In genomic region chr6:66464540-66464939, GRCm38 (mm10) we compare ENCODE assay signal across 21 mouse cellular contexts.
A peak's percentile ranks its signal among the peaks of the same experiment; 100 is the strongest.
DNase-seq lines count a peak whose midpoint lies in the region; ATAC-seq and TF ChIP-seq lines count a peak whose summit lies in the region.
"Had no signal": no experiment of that assay in that cellular context is flagged by ENCODE, and none has a peak within 500 bp of the region (broad histone marks: within the 10 kb centered on the region; RNA-seq: fewer than 3 reads in every experiment).

No protein-coding gene starts in this region.

- WGBS in forebrain, embryonic 11.5 days, result 34% methylated on average over 4 of the region's 5 CpGs
- WGBS in forebrain, embryonic 15.5 days, result 13% methylated on average over 4 of the region's 5 CpGs
- WGBS in midbrain, embryonic 13.5 days, result 15% methylated on average over 4 of the region's 5 CpGs

- no peak overlapping the region for H3K27ac ChIP-seq in forebrain, embryonic 11.5 days (ENCODE audit: low read depth, low read length)
- no peak overlapping the region for H3K27ac ChIP-seq in forebrain, embryonic 15.5 days (replicated peaks)
- H3K27ac ChIP-seq in ES-Bruce4 (ENCODE audit: insufficient read depth, low read length), result peak overlapping the region; percentile 91
- H3K27ac ChIP-seq in midbrain, embryonic 13.5 days, result no peak overlapping the region
- H3K27ac ChIP-seq: heart, embryonic 13.5 days had no signal

- TF ChIP-seq CTCF in ES-Bruce4 (IDR thresholded peaks at IDR 0.05; ENCODE audit: low read depth, low read length), result no peak

- H3K9me3 ChIP-seq in forebrain, embryonic 11.5 days (ENCODE audit: control insufficient read depth, low read length), result no peaks in the 10 kb centered on the region
- H3K9me3 ChIP-seq in forebrain, embryonic 15.5 days, result no peaks in the 10 kb centered on the region
- no peaks in the 10 kb centered on the region for H3K9me3 ChIP-seq in ES-Bruce4 (replicated peaks; ENCODE audit: control insufficient read depth, insufficient read depth, low read length, poor library complexity, severe bottlenecking)
- no peaks in the 10 kb centered on the region for H3K9me3 ChIP-seq in midbrain, embryonic 13.5 days
- H3K9me3 ChIP-seq: embryonic facial prominence, embryonic 10.5 days; heart, embryonic 13.5 days had no signal

- no peak overlapping the region for H3K4me3 ChIP-seq in forebrain, embryonic 11.5 days (ENCODE audit: low read depth, low read length)
- no peak overlapping the region for H3K4me3 ChIP-seq in forebrain, embryonic 15.5 days
- no peak overlapping the region for H3K4me3 ChIP-seq in ES-Bruce4 (ENCODE audit: low read depth, low read length)
- no peak overlapping the region for H3K4me3 ChIP-seq in midbrain, embryonic 13.5 days (replicated peaks)
- H3K4me3 ChIP-seq: embryonic facial prominence, embryonic 10.5 days; erythroblast, embryonic 14.5 days; heart, embryonic 13.5 days had no signal

- no peak overlapping the region for H3K9ac ChIP-seq in forebrain, embryonic 11.5 days (ENCODE audit: low read length)
- H3K9ac ChIP-seq in forebrain, embryonic 15.5 days (replicated peaks), result no peak overlapping the region
- peak overlapping the region; percentile 14; the same call in 1 of the 2 replicates for H3K9ac ChIP-seq in ES-Bruce4 (ENCODE audit: low read depth, poor library complexity, severe bottlenecking)
- no peak overlapping the region for H3K9ac ChIP-seq in midbrain, embryonic 13.5 days (replicated peaks)
- H3K9ac ChIP-seq: heart, embryonic 13.5 days had no signal

- no peaks in the 10 kb centered on the region for H3K27me3 ChIP-seq in forebrain, embryonic 11.5 days (ENCODE audit: control insufficient read depth, insufficient read depth, low read length)
- no peaks in the 10 kb centered on the region for H3K27me3 ChIP-seq in forebrain, embryonic 15.5 days
- no peaks in the 10 kb centered on the region for H3K27me3 ChIP-seq in ES-Bruce4 (ENCODE audit: control insufficient read depth, insufficient read depth, low read length, poor library complexity, severe bottlenecking)
- H3K27me3 ChIP-seq in midbrain, embryonic 13.5 days, result no peaks in the 10 kb centered on the region
- H3K27me3 ChIP-seq: heart, embryonic 13.5 days had no signal

- peak; percentile 85 for ATAC-seq in forebrain, embryonic 11.5 days (replicated peaks; ENCODE audit: low FRiP score)
- ATAC-seq in forebrain, embryonic 15.5 days (replicated peaks), result no peak
- 0 out of 2 replicates have a peak, but pooled peaks have one; percentile 43 for ATAC-seq in midbrain, embryonic 13.5 days

- no peak for DNase-seq in forebrain, embryonic 11.5 days (ENCODE audit: low spot score)
- DNase-seq in embryo, embryonic 11 days, result peak; percentile 44
- no peak for DNase-seq in adrenal gland, adult (ENCODE audit: inconsistent age in 2 of 2, low spot score in 1 of 2)
- no peak for DNase-seq in right cerebral cortex, adult 18-20 months
- DNase-seq in yolk sac, embryonic 10.5 days (ENCODE audit: low spot score), result no peak
- DNase-seq: adrenal gland, postnatal 14 days; cerebellum, adult 9-10 months; kidney, adult 11 months; kidney, postnatal 10 days; layer of hippocampus, adult 9-11 months; liver; lung, adult 18-20 months; lung, postnatal 4 days; right cerebral cortex, postnatal 4 days; thymus, adult 18-20 months had no signal

- no peak for TF ChIP-seq EP300 in ES-Bruce4 (IDR thresholded peaks at IDR 0.05; ENCODE audit: insufficient read depth, low read depth, low read length)

- no peak for TF ChIP-seq POLR2A in ES-Bruce4 (IDR thresholded peaks at IDR 0.05; ENCODE audit: insufficient read depth, low read length)

- no peaks in the 10 kb centered on the region for H3K4me1 ChIP-seq in forebrain, embryonic 11.5 days (replicated peaks; ENCODE audit: control insufficient read depth, insufficient read depth, low read length)
- H3K4me1 ChIP-seq in forebrain, embryonic 15.5 days, result peaks cover 6% of the 10 kb centered on the region; the same call in 1 of the 2 replicates
- no peaks in the 10 kb centered on the region for H3K4me1 ChIP-seq in ES-Bruce4 (ENCODE audit: control insufficient read depth, insufficient read depth, low read length)
- H3K4me1 ChIP-seq in midbrain, embryonic 13.5 days (replicated peaks), result 0 out of 2 replicates have a peak, but pooled peaks cover 4% of the 10 kb centered on the region
- H3K4me1 ChIP-seq: heart, embryonic 13.5 days had no signal

- no peak overlapping the region for H3K4me2 ChIP-seq in forebrain, embryonic 11.5 days (ENCODE audit: low read depth, low read length, severe bottlenecking)
- H3K4me2 ChIP-seq in forebrain, embryonic 15.5 days (replicated peaks), result no peak overlapping the region
- H3K4me2 ChIP-seq in midbrain, embryonic 13.5 days (replicated peaks), result no peak overlapping the region
- H3K4me2 ChIP-seq: heart, embryonic 13.5 days had no signal

- no peaks in the 10 kb centered on the region for H3K36me3 ChIP-seq in forebrain, embryonic 11.5 days (ENCODE audit: control insufficient read depth, insufficient read depth, low read length)
- no peaks in the 10 kb centered on the region for H3K36me3 ChIP-seq in forebrain, embryonic 15.5 days
- H3K36me3 ChIP-seq in ES-Bruce4 (ENCODE audit: control insufficient read depth, insufficient read depth, low read length, poor library complexity, severe bottlenecking), result no peaks in the 10 kb centered on the region
- no peaks in the 10 kb centered on the region for H3K36me3 ChIP-seq in midbrain, embryonic 13.5 days
- H3K36me3 ChIP-seq: embryonic facial prominence, embryonic 10.5 days; heart, embryonic 13.5 days had no signal
